Mouse (Mus musculus) lung, postnatal 10 days (tissue): ENCODE results near the gene Ngfr.

ENCODE experiments used
- DNase-seq: peaks from one replicate; pipeline ENCODE4 v3.0.0; 2021

Gene Ngfr

GRCm38 (mm10) chr11:95594686-95595212, 7.2 kb upstream of the Ngfr start:
- DNase-seq: no peak

DNA sequence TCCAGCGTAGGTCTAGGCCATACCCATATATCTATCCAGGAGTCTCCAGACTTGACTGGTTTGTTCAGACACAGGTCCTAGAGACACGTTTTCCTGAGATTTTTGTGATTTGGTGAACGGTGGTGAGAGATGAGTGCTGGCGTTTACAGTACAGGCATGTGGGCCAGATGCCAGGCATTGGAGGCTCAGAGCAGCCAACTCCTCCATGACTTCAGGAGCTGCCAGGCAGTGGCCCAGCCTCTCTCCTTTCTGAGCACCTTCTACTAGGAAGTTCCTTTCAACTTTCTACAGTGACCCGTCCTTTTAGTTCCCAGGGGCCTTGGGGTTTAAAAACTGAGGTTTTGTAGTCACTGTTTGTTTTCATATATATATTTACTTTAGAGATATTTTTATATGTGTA, 6.0 kb upstream of the Ngfr start:
- no peak for DNase-seq

DNA sequence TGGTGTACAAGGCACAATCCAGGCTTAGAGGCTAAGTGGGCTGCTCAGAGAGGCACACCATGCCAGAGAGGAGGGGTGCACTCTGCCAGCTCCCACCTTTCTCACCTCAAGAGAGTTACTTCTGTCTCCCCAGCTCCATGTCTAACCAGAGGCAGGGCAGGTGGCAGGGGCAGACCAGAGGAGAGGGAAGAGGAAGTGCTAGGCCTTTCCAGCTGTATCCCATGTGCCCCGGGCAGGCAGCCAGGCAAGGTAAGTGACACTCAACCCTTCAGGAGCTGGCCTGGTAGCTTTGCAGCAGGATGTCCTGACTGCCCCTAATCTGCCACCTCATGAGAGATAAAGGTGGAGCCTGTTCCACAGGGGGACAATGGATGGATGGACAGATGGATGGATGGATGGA, 5.2 kb upstream of the Ngfr start:
- DNase-seq: no peak

DNA sequence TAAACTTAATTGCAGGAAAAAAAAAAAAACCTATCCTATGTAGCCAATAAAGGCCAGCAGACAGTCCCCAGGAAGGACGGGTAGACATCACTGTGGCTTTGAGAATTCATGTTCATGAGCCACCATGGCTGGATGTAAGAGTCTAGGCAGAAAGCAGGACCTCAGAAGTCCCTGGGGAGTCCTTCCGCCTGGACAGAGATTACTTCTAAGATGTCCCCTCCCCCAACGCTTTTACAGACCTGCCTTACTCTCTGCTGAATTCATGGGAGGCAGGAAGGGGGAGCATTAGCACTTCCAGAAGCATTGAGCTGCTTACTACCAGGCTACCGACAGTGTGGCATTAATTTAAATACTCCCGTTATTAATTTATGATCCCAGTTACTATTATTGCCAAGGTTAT, 1.7 kb upstream of the Ngfr start:
- DNase-seq: no peak

DNA sequence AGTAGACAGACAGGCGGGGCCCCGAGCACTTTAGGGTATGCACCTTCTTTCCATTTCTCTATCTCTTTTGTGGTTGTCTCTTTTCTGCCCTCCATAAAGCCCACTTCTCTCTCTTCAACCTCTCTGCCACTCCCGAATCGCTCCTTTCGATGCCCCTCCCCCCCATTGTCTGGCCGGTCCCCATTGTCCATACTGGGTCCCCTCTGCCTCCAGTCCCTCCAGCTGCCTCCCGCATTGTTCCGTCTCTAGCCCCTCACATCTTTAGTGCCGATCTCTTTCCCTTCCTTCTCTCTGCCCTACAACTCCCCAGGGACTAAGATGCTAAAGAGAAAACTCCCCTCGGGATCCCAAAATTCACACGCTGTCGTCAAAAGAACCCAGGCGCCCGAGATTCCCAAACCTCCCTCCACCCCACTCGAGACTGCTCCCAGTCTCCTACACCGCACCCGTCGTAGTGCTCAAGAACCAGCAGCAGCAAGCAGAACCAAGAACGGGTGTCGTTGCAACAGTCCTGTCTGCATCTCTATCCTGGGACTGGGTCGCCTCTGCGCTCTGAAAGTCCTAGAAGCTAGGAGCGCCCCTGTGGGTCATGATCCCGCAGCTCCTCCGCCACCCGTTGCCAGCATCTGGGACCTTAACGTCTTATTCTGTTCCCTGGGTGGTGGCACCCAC, 648 bp downstream of the Ngfr start:
- no peak for DNase-seq

DNA sequence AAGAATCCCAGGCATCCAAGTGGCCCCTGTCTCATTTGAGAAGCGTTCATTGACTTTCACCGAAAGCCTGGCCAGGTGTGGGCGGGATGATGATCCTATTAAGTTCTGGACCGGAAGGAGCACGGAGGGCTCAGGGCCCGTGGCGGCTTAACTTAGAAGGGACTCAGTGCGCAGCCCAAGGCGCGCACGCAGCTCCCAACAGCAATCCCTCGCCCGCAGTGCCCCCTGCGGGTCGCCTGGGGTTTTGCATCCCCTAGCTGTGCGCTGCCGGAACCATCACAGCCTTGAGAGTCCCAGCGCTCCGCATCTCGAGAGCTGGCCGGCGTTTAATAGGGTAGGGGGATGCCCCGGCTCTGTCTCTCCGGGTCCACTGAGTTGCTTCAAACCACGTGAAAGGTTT, 1.4 kb downstream of the Ngfr start:
- DNase-seq: peak; percentile 88

- DNase-seq: no peak
Observed at GRCm38 (mm10) chr11:95585684-95586083, 1.9 kb downstream of the Ngfr start.

GRCm38 (mm10) chr11:95585281-95585680, 2.3 kb downstream of the Ngfr start:
- DNase-seq: peak; percentile 32

DNA sequence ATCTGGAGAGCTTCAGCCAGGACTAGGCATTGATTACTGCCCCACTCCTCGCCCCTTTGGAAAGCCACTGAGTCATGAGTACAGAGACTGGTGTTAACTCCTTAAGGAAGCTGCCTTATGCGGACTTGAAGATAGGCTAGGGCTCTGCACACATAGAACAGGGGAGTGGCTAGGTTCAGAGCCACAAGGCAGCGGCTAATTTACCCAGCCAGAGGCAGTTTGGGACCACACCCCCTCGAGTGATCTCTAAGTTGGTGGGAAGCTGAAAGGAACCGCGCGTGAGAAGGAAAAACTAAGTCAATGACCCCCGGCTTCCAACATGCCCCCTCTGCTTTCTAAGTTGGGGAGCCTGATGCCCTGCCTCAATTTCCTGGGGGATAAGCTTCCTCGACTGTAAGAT, 2.9 kb downstream of the Ngfr start:
- no peak for DNase-seq

DNA sequence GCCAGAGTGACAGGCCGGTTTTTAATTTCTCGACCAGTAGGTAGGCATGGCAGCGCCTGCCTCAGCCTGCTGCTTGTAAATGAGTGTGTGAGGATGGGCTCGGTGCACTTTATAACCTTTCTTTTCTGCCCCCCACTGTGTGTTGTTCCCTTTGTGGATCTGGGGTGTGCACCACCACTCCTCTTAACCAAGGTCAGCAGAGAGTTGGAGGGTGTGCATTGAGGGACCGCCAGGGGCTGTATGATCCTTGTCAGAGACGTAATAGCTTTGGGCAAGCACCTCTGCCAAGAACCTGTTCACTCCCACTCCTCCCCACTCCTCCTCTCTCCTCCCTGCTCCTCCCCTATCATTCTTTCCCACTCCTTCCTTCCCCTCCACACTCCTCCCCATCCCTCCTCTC, 4.1 kb downstream of the Ngfr start:
- no peak for DNase-seq

DNA sequence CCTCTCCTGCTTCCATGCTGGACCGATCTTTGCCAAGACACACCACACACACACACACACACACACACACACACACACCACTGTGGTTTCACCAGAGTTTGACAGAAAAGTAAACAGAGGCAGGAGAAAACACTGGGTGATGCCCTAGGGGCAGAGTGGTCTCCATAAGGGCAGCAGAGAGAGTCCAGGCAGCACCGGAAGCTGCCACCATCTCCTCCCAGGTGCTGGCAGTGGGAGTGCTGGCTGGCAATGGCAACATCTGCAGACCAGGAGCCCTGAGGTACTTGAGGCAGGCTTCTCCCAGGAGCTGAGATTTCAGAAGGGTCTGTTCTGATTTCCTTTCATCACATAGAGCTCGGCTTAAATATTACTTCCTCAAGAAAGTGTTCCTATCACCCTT, 5.3 kb downstream of the Ngfr start:
- no peak for DNase-seq

- DNase-seq: no peak
Observed at GRCm38 (mm10) chr11:95579455-95579854, 8.1 kb downstream of the Ngfr start.

GRCm38 (mm10) chr11:95577776-95578446, 9.6 kb downstream of the Ngfr start:
- DNase-seq: peak; percentile 56

DNA sequence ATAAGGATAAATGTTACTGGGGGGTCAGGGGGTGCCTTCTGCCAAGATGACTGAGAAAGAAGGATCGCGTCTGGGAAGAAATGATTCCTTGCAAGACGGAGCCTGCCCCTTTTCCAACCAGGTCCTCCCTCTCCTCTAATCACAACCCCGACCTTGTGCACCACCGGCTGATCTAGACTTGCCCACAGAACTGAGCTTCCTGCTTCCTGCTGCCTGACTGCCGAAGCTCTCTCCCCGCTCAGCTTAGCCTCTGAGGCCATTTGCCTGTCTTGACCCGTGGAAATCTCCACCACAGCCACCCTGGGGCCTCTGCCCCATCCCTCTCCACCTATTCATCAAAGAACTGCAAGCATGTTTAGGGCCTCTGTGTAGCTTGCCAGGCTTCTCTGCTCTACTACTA, 11.2 kb downstream of the Ngfr start:
- DNase-seq: no peak

- peak; percentile 39 for DNase-seq
Observed at GRCm38 (mm10) chr11:95575791-95576190, 11.7 kb downstream of the Ngfr start.

DNA sequence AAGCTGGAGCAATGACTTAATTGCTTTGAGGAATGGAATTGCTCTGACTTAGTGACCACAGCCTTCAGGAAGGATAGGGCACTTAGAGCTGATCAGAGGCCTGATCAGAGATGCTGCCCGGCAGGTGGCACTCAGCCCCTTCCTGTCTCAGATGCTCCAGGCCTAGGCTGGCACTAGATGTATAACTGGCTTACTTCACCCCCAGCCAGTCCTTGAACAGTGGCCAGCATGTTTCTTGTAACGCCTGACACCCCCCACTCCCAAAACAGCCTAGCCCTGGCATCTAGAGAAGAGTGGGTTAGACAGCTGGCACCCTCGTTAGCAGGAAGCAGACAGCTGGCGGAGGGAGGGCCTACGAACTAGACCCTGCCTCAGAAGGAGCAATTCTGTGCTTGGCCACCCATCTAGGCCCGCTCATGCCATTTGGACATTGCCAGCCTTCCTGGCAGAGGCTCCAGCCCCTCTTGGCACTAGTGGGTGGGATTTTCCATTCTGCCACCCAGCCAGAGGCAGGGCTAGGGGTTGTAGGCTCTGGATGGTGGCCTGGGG, 12.7 kb downstream of the Ngfr start:
- DNase-seq: no peak

DNA sequence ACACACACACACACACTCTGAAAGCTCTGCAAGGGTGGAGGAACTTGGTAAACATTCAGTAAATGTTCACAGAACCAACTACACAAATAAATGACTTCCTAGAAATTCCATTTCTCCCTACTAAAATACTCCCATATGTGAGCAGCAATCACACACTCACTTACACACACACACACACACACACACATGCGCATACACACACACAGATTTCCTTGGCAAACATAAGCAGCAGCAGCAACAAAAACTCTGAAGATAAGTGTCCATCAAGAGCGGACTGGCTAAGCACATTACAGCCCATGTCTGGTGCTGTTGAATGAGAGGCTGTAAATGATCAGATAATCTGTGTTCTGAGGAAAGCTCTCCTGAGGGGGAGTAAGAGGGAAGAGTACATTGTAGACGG, 15.3 kb downstream of the Ngfr start:
- no peak for DNase-seq

DNA sequence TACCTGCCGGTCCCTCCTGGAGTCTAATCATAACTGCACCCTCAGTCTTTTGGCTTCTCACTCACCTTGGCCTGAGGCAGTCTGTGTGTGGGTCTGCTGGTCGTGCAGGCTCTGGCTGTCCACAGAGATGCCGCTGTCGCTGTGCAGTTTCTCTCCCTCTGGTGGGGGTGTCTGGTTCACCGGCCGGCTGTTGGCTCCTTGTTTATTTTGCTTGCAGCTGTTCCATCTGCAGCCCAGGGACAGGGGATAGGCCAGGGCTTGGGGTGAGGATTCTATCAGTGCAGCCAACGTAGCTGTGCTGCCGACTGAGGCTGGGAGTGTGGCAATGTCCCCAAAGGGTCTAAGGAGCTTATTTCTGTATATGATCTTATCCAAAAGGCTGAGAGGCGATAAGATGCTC, 15.8 kb downstream of the Ngfr start:
- DNase-seq: peak; percentile 70

- DNase-seq: peak; percentile 30
Observed at GRCm38 (mm10) chr11:95570827-95571619, 16.5 kb downstream of the Ngfr start.

DNA sequence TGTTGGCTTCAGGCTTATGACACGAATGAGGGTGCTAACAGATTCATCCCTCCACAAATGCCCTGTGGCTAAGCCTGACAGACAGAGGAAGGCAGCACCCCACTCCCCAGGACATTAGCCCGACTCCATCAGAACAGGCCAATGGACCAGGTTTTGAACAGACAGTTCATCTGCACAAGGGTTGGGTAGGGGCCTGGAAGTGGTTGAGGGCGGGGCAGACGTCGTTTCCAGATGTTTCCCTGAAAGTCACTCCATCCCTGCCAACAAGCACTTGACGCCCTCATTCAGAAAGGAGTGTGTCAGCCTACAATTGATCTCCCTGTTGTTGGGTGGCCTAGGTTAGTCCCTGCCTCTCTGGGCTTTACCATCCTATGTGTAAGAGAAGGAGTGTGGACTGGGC, 17.6 kb downstream of the Ngfr start:
- no peak for DNase-seq

DNA sequence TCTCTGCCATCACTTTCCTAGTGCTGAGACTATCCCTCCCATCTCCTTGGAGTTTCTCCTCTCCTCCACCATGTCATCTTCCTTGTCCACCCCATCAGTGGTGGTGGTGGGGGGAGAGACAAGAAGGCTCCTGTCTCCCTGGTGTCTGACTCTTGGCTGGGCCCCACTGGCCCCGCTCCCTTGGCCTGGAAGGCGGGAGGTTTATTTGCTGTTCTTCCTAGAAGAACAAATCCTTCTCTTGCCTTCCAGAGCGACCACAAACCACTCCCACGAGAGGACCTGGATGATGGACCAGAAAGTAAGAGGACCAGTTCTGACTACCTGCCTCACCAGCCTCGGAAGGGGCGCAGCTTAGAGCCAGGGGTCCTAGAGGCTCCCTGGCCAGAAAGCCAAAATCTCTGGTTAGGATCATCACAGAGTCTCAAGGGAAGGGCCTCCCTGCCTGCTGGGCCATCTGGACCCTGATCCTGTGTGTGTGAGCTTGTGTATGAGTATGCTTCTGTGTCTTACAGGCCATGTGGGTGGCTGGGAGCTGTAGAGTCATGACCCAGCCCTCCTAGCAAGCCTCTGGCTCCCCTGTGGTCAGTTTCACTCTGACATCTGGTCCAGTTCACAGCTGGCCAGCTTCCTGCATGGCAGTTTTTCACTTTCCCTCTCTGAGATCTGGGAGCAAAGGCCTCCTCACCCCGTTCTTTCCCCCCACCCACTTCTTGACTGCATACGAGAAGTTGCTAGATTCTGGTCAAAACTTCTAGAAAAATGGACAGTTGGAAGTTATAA, 19.4 kb downstream of the Ngfr start:
- no peak for DNase-seq

DNA sequence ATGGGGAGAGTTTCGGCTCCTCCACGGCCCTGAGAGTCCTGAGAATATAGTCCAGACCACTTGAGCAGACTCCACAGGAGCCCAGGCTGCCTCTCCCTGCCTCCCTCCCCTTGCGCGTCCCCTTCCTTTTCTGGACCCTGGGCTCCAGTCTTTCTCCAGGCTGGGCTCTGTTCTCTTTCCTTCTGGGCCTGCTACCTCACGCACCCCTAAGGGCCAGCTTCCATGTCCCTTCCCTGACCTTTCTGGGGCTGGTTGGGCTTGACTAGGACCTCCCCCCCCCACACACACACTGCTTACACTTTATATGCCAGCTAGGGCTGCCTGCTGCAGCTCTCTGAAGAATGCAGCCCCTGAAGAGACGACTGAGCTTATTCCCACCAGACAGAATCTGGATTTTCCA, 20.2 kb downstream of the Ngfr start:
- DNase-seq: no peak

DNA sequence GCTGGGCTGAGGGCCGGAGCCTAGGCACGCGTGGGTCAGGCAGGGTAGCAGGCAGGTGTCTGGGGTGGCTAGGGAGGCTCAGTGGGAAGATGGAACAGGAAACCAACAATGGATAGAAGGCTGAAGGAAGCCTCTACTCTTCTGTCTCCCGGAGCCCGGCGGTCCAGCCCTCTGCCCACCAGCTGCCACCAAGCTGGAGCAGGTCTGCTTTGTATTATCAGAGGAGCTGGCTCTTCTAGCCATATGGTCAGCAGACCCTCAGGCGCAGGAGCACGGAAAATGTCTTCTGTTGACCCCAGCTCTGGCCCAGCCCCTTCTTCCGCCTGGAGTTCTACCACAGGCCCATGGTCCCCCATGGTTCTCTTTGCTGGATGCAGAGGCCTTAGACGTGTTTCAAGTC, 22.2 kb downstream of the Ngfr start:
- DNase-seq: no peak
